Mouse (Mus musculus) intestine, postnatal 0 days (tissue): Measurements from ENCODE around the gene Lhfp. TPM values are rescaled to one million over a fixed set of nuclear protein-coding genes. Genes with fewer than 3 reads are reported as not detected.
A peak's percentile ranks its signal among the peaks of the same experiment; 100 is the strongest.

ENCODE experiments used
- ATAC-seq: fragments of 200-750 bp; cut with Nextera tagmentation; 2 replicates; pipeline ENCODE4 v1.8.0; 2017; ENCODE audit warnings: mild to moderate bottlenecking, moderate TSS enrichment, moderate library complexity
- H3K27ac ChIP-seq: fragments of 300-500 bp; sonication (generic); 2 replicates; pipeline ENCODE4 v1.5.1; 2014; ENCODE audit warnings: mild to moderate bottlenecking, low read depth, low read length, moderate library complexity
- H3K27me3 ChIP-seq: fragments of 300-500 bp; sonication (generic); replicated peaks from 2 replicates; pipeline ENCODE4 v1.6.1; 2014; ENCODE audit warnings: low read length, mixed read lengths; ENCODE audit not compliant: control insufficient read depth, insufficient read depth
- H3K36me3 ChIP-seq: fragments of 300-500 bp; sonication (generic); 2 replicates; pipeline ENCODE4 v1.6.1; 2014; ENCODE audit warnings: mild to moderate bottlenecking, moderate library complexity; ENCODE audit not compliant: control insufficient read depth, insufficient read depth
- H3K4me1 ChIP-seq: fragments of 300-500 bp; sonication (generic); replicated peaks from 2 replicates; pipeline ENCODE4 v1.6.1; 2014; ENCODE audit warnings: antibody characterized with exemption, low read length, mixed read lengths; ENCODE audit not compliant: control insufficient read depth, insufficient read depth
- H3K4me2 ChIP-seq: fragments of 300-500 bp; sonication (generic); replicated peaks from 2 replicates; pipeline ENCODE4 v1.6.1; 2014; ENCODE audit warnings: low read depth, mild to moderate bottlenecking, moderate library complexity
- H3K4me3 ChIP-seq: fragments of 300-500 bp; sonication (generic); 2 replicates; pipeline ENCODE4 v1.5.1; 2014; ENCODE audit warnings: low read depth, low read length
- H3K9ac ChIP-seq: fragments of 300-500 bp; sonication (generic); 2 replicates; pipeline ENCODE4 v1.6.1; 2014; ENCODE audit warnings: mild to moderate bottlenecking, low read depth, low read length
- H3K9me3 ChIP-seq: fragments of 300-500 bp; sonication (generic); 2 replicates; pipeline ENCODE4 v1.6.1; 2016; ENCODE audit warnings: mixed run types; ENCODE audit not compliant: control insufficient read depth
- CTCF ChIP-seq: sonication (generic); IDR thresholded peaks from 2 replicates; pipeline ENCODE4 v1.5.1; 2016; ENCODE audit warnings: low read depth, mild to moderate bottlenecking, control low read depth, antibody characterized with exemption, moderate library complexity
- WGBS: fragments of 180-500 bp; shearing (Covaris S2); extraction: QIAGEN DNeasy Blood & Tissue Kit; methylation state at CpG from one replicate; pipeline ENCODE4 v1.1.7; 2014; 5-methylcytosine and 5-hydroxymethylcytosine counted together
- polyA plus RNA-seq: library from polyadenylated mRNA; unstranded; fragments of >200 nt; fragmentation: Nextera tagmentation; extraction: Ambion mirVana; gene quantifications from 2 replicates; pipeline ENCODE4 v1.2.1, GENCODE M21; 2015

Gene Lhfp
- polyA plus RNA-seq, result 30.2 and 31.3 TPM in 2 replicates

DNA sequence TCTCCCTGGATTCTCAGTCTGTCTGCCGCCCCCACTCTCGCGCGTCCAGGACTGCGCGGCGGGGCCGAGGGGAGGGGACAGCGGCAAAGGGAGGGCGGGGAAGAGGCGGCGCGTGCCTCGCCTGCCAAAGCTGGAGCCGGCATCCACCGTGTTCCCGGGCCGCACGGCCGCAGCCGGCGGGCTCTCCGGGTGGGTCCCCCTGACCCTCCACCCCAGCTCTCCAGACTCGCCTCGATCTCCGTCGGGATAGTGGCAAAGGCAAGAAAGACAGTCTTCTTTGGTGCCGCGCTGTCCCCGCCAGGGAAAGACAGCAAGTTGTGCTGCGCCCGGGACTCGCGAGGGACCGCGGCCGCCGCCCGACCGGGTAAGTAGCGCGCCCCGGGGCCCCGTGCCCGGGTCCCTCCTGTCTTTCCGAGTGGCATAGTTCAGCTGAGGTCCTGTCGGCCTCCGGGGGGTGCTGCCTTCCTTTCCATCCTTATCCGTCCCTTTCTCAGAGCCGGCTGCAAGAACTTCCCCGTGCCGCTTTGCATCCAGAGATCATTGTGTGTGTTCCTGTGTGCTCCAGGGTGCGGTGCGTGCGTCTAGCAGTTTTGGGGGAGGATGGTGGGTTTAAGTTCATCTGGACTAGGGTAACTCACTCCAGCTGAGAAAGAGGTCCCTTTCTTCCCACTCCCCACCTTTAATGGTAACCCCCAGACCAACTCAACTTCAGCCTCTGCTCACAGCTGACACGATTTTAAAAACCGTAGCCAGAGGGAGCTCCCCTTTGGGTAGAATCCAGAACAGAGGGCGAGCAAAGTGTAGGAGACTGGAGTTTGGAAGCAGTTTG, at the start of gene Lhfp:
Gene Lhfp, plus strand, starts transcription at position 118 of the 829 bp plus-strand sequence.
- Histone ChIP-seq H3K27ac (peak within 1 kb of the TSS; percentile 42), H3K4me1 (no peaks in the 10 kb centered on the region), H3K36me3 (no peaks in the 10 kb centered on the region), H3K4me2 (peak within 1 kb of the TSS; percentile 83), H3K9ac (peak within 1 kb of the TSS; percentile 49), H3K27me3 (peaks cover 31% of the 10 kb centered on the region), H3K4me3 (peak within 1 kb of the TSS; percentile 58), H3K9me3 (no peaks in the 10 kb centered on the region)
- TF ChIP-seq CTCF, result peak; percentile 60
- under 1% methylated on average over 56 of the region's 58 CpGs for WGBS
- ATAC-seq, result peak; percentile 53; the same call in 1 of the 2 replicates

DNA sequence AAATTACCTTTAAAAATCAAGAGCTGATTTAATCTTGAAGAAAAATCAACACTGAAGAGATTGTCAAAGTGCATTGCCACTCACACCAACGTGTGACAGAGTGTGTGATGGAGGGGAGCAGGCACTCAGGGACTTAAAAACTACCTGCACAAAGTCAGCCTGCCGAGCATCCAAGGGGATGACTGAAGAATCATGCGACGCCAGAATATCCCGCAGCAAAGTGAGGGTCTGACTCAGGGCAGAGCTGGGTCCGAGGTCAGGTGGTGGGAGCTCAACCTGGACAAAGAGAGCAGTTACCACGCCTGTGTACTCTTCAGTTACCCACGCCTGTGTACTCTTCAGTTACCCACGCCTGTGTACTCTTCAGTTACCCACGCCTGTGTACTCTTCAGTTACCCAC, 48.0 kb upstream of the Lhfp start:
- 92% methylated on average over 9 of the region's 10 CpGs for WGBS
- no peak for ATAC-seq
- Histone ChIP-seq H3K4me1 (no peaks in the 10 kb centered on the region), H3K4me3 (no peak overlapping the region), H3K36me3 (peaks cover 70% of the 10 kb centered on the region), H3K27me3 (no peaks in the 10 kb centered on the region), H3K9me3 (no peaks in the 10 kb centered on the region), H3K4me2 (no peak overlapping the region), H3K9ac (no peak overlapping the region), H3K27ac (no peak overlapping the region)
- TF ChIP-seq CTCF, result no peak

DNA sequence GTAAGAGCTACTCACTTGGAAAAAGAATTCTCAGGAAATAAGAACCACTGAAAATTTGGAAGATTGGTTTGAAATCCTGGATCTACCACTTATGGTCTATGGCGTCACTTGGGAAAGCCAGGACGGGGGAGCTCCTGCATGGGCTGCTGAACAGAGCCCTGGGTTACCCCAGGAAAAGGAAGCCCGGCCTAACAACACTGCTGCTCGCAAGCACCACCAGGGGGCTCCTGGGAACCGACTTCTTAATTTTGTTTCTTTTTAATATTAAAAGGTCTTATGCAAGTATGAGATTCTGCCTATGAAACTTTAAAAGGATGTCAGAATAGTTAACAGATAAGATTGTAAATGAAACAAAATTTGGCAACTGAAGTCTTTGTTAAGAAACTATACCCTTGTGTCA, 46.7 kb upstream of the Lhfp start:
- Histone ChIP-seq H3K9ac (no peak overlapping the region), H3K27me3 (no peaks in the 10 kb centered on the region), H3K36me3 (peaks cover 69% of the 10 kb centered on the region), H3K4me3 (no peak overlapping the region), H3K4me1 (no peaks in the 10 kb centered on the region), H3K27ac (no peak overlapping the region), H3K4me2 (no peak overlapping the region), H3K9me3 (no peaks in the 10 kb centered on the region)
- no peak for ATAC-seq
- 75% methylated on average over 5 of the region's 5 CpGs for WGBS
- TF ChIP-seq CTCF, result peak; percentile 41

DNA sequence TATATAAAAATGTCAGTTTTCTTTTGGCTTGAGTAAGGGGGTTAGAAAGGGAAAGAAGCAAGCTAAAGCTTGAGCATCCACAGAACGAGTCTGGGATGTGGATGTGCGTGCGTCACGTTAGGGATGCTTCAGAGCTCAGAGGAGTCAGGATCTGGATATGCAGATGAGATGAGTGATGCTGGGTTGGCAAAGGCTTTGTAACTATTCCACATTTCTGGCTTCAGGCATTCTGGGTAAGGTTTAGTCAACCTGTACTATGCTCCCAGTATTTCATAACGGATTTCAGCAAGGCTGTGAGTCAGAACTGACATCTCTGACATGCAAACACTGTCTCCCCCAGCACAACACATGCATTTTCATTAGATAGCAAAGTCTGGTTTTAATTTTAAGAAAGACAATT, 44.7 kb upstream of the Lhfp start:
- Histone ChIP-seq H3K9ac (no peak overlapping the region), H3K4me3 (no peak overlapping the region), H3K4me1 (no peaks in the 10 kb centered on the region), H3K4me2 (no peak overlapping the region), H3K27ac (no peak overlapping the region), H3K27me3 (no peaks in the 10 kb centered on the region), H3K9me3 (no peaks in the 10 kb centered on the region), H3K36me3 (peaks cover 71% of the 10 kb centered on the region)
- 90% methylated on average over 5 of the region's 5 CpGs for WGBS
- ATAC-seq, result no peak
- no peak for TF ChIP-seq CTCF

DNA sequence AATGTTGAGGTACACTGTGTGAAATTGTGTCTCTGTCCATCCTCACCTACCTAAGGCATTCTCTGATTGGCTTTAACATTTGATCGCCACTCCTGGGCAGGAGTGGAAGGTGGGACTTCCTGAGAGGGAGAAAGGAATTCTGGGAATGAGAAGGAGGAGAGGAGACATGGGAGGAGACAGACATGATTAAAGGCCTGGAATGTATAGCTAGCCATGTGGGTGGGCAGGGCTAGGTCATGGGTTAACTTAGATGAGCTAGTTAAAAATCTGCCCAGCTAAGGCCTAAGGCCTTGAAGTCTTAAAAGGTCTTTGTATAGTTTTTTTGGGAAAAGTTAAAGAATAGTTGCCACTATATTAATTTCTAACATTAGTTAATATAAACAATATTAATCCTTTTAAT, 43.9 kb upstream of the Lhfp start:
- Histone ChIP-seq H3K9me3 (no peaks in the 10 kb centered on the region), H3K27ac (no peak overlapping the region), H3K4me1 (no peaks in the 10 kb centered on the region), H3K27me3 (no peaks in the 10 kb centered on the region), H3K9ac (no peak overlapping the region), H3K36me3 (peaks cover 73% of the 10 kb centered on the region), H3K4me3 (no peak overlapping the region), H3K4me2 (no peak overlapping the region)
- ATAC-seq, result no peak
- 73% methylated on average over 1 of the region's 1 CpGs for WGBS
- no peak for TF ChIP-seq CTCF

DNA sequence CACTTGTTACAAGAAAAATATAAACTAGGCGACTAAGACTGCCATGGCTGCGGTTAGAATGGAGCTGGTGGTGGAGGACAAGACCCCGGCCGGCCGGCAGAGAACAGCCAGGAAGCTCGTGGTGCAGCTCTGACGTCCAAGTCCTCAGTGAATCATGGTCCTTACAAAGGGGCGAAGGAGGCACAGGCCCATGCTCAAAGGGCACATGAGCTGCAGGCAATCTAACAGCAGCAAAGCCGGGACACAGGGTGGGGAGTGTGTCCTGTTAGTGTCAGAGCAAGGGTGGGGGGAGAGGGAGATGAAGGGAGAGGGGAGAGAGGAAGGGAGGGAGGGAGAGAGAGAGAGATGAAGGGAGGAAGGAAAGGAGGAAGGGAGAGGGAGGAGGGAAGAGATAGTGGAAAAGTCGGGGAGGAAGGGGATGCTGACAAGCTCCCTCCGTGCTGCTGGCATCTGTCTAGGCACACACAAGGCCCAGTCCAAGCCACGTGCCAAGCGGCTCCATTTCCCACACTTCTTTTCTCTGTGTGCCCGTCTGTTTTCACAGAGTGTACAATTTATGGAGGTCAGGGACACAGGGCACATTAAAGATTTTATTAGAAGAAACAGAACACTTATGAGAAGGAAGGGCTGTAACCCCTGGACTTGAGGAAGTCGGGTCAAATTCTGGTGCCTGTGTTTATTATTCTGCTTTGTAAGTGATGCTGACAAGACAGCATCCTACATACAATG, 42.1 kb upstream of the Lhfp start:
- TF ChIP-seq CTCF, result no peak
- WGBS, result 76% methylated on average over 15 of the region's 15 CpGs
- no peak overlapping the region for H3K4me3 ChIP-seq
- no peak overlapping the region for H3K27ac ChIP-seq
- no peaks in the 10 kb centered on the region for H3K4me1 ChIP-seq
- H3K27me3 ChIP-seq, result no peaks in the 10 kb centered on the region
- peaks cover 71% of the 10 kb centered on the region for H3K36me3 ChIP-seq
- ATAC-seq, result no peak
- H3K9ac ChIP-seq, result no peak overlapping the region
- no peak overlapping the region for H3K4me2 ChIP-seq
- H3K9me3 ChIP-seq, result no peaks in the 10 kb centered on the region
